Mouse (Mus musculus): ENCODE results near the gene Tnni1.

Tnni1 gene

DNA sequence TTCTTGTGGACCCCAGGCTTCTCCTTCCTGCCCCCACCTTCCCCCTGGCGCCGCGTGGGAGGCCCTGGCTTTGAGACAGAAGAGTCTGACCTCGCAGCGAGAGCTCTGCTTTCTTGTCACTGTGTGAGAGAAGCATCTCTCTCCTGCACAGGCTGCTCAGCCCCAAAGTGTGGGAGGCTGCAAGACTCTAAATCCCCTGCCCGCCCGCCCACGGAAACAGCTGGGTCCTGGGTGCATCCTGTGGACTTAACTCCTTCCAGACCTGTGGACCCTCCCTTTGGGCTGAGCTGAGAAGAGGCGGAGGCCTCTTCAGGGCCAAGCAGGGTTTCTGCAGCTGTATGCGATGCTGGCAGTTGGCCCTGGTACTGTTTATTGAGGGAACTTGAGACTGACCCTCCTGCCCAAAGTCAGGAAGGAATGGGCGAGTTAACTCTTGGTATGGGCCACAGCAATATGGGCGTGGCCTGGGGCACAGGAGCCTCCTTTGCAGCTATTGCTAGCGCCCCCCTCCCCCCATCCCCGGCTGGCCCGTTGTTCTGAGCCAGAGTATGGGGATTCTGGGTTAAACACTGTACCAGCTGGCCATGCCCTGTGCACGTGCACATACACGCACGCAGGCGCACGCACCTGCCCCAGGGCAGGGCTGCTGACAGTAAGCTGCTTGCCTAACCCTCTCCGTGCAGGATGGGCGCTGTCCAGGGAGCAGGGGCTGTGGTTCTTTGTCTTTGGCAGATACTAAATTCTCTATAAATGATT is at the start of gene Tnni1:
Gene Tnni1 (plus strand): TSS at position 655 of the 756 bp plus-strand sequence.
- DNase-seq (ENCODE audit: low spot score), result no peak

DNA sequence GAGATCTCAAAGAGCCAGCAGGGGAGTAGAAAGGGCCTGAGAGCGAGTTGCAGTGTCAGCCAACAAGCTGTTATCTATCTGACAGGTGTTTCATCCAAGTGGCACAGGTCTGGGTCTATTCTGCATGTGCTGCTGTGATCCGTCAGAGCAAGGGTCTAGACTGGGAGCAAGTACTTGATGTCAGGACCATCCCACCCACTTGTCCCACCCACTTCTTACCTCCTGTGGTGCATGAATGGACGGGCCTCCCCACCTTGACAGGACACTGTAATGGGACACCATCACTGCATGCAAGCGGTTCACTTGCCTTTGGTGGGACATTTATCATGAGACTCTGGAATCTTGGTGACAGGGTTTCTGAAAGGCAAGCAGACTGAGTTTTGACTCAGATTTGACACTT is 49.4 kb upstream of the Tnni1 start:
- DNase-seq (ENCODE audit: low spot score), result no peak

DNA sequence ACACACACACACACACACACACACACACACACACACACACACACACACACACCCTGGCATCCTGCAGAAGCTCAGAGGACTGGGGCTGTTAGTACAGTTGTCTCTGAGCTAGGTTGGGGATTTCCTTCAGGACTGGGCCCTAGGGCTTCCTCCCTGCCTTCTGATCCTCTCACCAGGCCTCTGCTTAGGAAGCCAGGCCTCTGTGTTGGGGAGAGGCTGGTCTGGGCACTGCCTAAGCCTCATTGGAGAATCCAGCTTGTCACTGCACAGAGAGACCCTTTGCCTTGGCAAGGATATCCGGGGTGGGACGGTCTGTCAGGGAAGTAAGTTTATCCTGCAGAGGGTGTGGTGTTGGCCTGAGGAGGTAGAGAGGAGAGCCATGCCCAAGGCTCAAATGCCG is 48.9 kb upstream of the Tnni1 start:
- DNase-seq (ENCODE audit: low spot score), result no peak

GRCm38 (mm10) chr1:135731393-135731792 is 47.8 kb upstream of the Tnni1 start:
- DNase-seq (ENCODE audit: low spot score), result no peak

DNA sequence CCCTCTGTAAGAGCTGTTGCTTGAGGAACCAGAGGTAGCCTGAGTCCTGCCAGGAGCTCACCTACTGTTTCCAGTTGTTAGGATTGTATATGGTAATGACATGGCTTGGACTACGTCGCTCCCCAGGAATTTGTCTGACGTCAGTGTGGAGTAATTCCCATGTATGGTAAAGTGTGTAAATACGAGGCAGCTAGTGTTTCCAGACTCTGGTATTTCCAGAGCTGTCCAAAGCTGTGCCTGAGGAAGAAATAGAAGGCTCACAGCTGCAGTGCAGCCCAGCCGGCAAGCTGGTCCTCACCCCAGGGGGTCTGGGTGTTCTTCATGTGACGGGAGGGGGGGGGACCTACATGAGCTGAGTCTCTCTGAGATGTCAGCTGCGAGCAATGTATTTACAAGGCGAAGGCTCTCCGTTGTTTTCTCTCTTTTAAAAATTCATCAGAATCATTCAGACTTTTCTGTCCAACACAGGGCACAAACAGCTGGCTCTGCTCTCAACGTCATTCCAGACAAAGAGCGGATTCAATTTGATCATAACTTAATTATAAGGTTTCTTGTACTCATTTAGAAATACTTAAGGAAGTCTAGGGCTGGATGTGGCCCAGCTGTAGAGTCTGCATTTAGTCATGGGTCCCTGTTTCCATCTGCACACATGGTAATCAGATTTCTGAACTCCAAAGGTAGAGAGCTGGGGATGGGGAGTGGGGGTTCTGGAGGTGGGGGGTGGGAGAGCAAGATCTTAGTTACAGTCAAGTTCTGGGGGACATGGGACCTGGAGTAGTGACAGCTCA is 47.1 kb upstream of the Tnni1 start:
- peak; percentile 76 for DNase-seq (ENCODE audit: low spot score)

DNA sequence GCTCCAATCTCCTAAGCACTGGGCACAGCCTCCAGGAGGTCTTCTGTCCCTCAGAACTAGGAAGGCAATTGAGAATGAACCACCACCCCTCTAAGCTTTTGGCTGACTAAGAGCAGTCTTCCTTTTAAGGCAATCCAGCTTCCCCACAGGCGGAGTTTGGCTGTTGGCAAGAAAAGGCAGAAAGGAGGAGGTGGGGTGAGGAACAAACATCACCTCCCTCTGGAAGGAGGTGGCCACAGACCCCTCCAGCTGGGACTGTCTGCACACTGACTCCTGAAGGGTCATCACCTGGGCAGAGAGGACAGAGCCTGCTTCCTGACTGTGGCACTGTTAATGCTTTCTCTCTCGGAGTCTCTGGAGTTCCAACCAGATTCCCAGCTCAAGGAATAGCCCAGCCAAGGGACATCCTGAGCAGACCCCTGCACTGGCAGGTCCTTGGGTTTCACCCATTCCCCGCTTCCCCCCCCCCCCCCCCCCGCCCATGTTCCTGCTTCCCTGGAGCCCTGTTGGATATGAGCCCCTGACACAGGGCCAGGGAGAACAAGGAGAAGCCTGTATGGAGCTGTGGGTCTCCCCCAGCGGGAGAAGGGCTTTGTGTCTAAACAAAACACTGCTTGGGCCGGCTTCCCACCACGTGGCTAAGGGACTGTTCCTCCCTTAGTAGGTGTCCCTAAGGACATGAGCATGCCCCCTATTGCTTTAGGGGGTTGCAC is 44.9 kb upstream of the Tnni1 start:
- DNase-seq (ENCODE audit: low spot score), result no peak

DNA sequence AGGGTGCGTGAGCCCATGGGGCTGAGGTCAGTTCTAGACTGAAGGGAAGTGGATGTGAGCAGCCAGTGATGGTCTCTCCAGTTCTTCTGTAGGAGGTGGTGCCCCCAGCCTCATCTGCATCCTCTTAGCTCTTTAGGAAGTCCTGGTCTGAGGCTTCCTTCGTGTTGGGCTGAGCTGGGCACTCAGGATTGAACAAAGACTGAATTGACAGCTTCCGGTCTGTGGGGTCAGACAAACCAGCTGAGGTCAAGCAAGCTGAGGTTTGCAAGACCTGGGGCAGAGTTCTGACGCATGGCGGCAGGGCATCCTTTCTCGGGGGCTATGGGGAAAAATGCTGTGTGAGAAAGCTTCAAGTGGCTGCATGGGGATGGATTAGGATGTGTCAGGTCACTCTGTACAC is 43.8 kb upstream of the Tnni1 start:
- no peak for DNase-seq (ENCODE audit: low spot score)

DNA sequence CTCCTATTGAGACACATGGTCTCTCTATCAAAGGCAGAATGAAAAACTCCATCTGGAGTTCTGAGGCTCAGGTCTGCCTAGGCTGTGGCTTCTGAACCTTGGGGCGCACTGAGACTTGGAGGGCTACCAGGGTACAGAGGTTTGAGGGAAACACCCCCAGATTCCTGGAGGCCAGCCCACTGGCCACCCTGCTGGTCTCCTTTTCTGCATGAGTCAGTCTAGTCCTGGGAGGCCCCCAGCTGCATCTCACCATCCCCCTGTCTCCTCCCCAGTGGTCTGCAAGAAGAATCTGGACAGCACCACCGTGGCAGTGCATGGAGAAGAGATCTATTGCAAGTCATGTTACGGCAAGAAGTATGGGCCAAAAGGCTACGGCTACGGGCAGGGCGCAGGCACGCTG is 34.2 kb upstream of the Tnni1 start:
- DNase-seq (ENCODE audit: low spot score), result no peak

DNA sequence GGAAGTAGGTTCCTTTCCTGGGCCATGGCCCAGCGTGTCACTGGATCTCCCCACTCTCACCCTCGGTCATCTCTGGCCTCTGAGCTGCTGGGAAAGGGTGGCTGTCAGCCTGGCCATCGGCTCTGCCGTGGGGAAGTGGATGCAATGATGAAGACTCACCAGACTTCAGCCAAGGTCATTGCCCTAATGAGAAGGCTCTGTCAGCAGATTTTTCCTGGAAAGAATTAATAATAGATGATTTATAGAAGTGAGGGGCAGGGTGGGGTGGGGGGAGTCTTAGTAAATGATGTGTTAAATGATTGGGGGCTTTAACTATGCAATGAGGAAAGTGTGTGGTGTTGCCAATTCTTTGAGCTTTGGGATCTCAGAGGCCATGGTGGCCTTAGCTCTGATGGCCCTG is 33.0 kb upstream of the Tnni1 start:
- no peak for DNase-seq (ENCODE audit: low spot score)

DNA sequence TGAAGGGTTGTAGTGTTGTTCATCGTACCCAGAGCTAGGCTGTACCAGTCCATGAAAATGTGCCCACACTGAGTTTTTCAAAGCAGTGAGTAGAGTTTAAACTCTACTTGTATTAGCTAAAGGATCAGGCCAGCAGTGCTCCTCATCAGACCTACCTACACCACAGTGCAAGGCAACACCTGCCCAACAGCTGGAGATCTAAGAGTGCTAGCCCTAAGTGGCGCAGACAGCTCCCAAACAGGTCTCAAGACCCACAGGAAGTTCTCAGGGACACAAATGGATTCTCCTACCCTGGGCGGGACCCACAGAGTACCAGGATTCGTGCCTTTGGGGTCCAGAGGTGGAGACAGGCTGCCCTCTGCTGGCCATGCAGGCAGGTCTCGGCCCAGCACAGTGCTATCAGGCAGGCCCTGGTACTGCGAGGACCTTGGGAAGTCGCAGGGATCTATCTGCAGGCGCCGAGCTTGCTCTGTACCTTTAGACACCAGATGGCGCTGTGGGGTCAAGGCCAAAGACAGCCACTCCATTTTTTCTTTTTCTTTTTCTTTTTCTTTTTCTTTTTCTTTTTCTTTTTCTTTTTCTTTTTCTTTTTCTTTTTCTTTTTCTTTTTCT is 26.4 kb upstream of the Tnni1 start:
- peak; percentile 94 for DNase-seq (ENCODE audit: low spot score)

GRCm38 (mm10) chr1:135755287-135755686 is 23.9 kb upstream of the Tnni1 start:
- no peak for DNase-seq (ENCODE audit: low spot score)

DNA sequence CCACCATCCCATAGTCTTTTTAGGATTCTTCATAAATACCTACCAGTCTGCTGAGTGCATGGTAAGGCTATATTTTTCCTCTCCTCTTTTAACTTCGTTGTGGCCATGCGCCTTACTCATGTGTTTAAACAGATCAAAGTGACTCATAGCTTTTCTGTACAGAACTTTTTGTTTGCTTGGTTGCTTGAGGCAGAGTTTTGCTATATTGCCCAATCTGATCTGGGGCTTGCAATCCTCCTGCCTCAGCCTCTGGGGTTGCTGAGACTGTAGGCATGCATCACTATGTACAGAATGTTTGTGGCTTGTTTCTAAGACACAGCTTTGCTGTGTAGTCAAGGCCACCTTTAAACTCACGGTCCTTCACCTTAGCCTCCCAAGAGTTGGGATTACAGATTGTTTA is 23.3 kb upstream of the Tnni1 start:
- DNase-seq (ENCODE audit: low spot score), result no peak

GRCm38 (mm10) chr1:135757287-135757686 is 21.9 kb upstream of the Tnni1 start:
- DNase-seq (ENCODE audit: low spot score), result no peak

DNA sequence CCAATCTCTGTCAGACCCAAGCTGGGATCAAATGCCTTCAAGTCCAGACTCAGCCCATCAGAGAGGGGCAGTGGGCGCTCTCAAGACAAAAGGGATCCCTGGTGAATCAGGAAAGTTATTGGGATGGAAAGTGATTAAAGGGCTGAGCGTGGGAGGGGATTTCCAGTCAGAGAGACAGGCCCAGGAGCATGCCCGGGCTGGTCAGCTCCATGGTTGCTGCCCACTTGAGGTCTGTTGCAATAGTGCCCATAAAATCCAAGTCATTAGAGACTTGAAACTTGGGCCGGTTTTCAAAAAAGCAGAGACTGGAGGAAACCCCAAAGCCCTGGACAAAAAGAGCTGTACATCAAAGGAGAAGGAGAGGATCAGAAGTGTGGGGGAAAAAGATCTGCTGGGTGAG is 19.5 kb upstream of the Tnni1 start:
- DNase-seq (ENCODE audit: low spot score), result no peak

GRCm38 (mm10) chr1:135760216-135760615 is 19.0 kb upstream of the Tnni1 start:
- DNase-seq (ENCODE audit: low spot score), result no peak

- no peak for DNase-seq (ENCODE audit: low spot score)
Observed at GRCm38 (mm10) chr1:135761728-135762127, 17.5 kb upstream of the Tnni1 start.

GRCm38 (mm10) chr1:135763503-135764205 is 15.6 kb upstream of the Tnni1 start:
- DNase-seq (ENCODE audit: low spot score), result no peak

DNA sequence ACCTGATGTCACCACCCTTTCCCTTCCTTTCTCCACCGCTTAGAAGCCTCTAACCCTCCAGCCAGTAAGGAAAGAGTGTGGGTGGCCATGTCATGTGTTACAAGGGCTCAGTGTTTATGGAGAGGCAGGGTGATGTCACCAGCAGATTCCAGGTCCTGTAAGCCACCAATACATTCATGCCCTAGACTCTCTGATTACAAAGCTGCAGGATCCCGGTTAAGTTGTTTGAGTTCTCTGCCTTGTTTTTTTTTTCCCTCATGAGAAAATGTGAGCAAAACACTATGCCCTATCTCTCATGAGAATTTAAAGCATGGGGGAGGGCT is 15.1 kb upstream of the Tnni1 start:
- no peak for DNase-seq (ENCODE audit: low spot score)

- peak; percentile 85 for DNase-seq (ENCODE audit: low spot score)
Observed at GRCm38 (mm10) chr1:135765645-135766591, 13.3 kb upstream of the Tnni1 start, which contains the start of gene Phlda3. Gene Phlda3 (plus strand): TSS chr1:135766119.

DNA sequence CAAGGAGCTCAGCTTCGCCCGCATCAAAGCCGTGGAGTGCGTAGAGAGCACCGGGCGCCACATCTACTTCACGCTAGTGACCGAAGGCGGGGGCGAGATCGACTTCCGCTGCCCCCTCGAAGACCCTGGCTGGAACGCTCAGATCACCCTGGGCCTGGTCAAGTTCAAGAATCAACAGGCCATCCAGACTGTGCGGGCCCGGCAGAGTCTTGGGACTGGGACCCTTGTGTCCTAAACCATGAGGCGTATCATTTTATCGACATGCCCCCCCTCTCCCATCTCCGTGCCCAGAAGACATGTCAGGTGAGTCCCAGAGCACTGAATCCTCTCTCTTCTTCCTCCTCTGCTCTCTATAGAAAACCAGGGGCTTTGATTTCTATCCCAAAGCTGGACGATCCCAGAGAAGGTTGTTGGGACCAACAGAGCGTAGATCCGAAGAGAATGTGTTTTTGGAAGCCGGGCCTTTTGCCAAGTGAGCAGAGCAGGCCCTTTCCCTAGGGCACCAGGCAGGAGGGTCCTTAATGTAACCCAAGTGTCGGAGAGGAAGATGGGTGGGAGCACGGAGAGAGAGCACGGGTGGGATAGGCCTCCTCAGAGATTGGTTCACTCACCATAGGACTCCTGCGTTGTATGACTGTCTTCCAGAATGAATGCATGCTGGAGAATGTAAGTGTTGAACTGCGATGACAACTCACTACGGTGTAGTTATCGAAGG is 12.5 kb upstream of the Tnni1 start:
- DNase-seq (ENCODE audit: low spot score), result no peak
